Mouse (Mus musculus) liver, embryonic 14.5 days (tissue): ENCODE measurements at regions not wholly inside any gene's neighbourhood (a gene's known extent, or its start where the extent isn't known, plus 50 kb on each side); places are given as distances from the start of the nearest gene placed in this dataset.

Experiments
- ATAC-seq: fragments of 200-750 bp; cut with Nextera tagmentation; 2 replicates; pipeline ENCODE4 v1.8.0; 2017; ENCODE audit warnings: moderate number of reproducible peaks, mild to moderate bottlenecking, moderate library complexity; ENCODE audit not compliant: insufficient read depth
- DNase-seq, 3 experiments: peaks; one replicate each; pipeline ENCODE4 v3.0.0-alpha.2; 2012 to 2013; ENCODE audit warnings: low read depth in 3 of 3, low spot score in 3 of 3
- H3K27ac ChIP-seq: fragments of 300-500 bp; sonication (generic); 2 replicates; pipeline ENCODE4 v1.5.1; 2014; ENCODE audit warnings: moderate library complexity, mild to moderate bottlenecking, control low read depth, inconsistent platforms
- H3K27me3 ChIP-seq: fragments of 300-500 bp; sonication (generic); 2 replicates; pipeline ENCODE4 v1.6.1; 2014; ENCODE audit warnings: mild to moderate bottlenecking, low read length, moderate library complexity; ENCODE audit not compliant: control insufficient read depth, insufficient read depth
- H3K36me3 ChIP-seq: fragments of 300-500 bp; sonication (generic); replicated peaks from 2 replicates; pipeline ENCODE4 v1.6.1; 2014; ENCODE audit warnings: low read depth; ENCODE audit not compliant: control insufficient read depth, insufficient read depth
- H3K4me1 ChIP-seq, 2 experiments: fragments of 200-500 bp in 1 of 2; fragments of 300-500 bp in 1 of 2; sonication (generic) in 1 of 2; replicated peaks; 2 replicates each; pipeline ENCODE4 v1.6.1; 2012 to 2014; ENCODE audit warnings: antibody characterized with exemption in 1 of 2, inconsistent platforms in 1 of 2, low read length in 1 of 2; ENCODE audit not compliant: control insufficient read depth in 2 of 2, insufficient read depth in 2 of 2
- H3K4me2 ChIP-seq: fragments of 300-500 bp; sonication (generic); 2 replicates; pipeline ENCODE4 v1.6.1; 2014; ENCODE audit warnings: low read depth, mild to moderate bottlenecking, control low read depth, moderate library complexity
- H3K4me3 ChIP-seq, 2 experiments: fragments of 200-500 bp in 1 of 2; fragments of 300-500 bp in 1 of 2; sonication (generic) in 1 of 2; 2 replicates each; pipeline ENCODE4 v1.5.1; 2012 to 2014; ENCODE audit warnings: low read depth in 2 of 2, low read length in 2 of 2, mild to moderate bottlenecking in 2 of 2, control low read depth in 1 of 2, inconsistent platforms in 1 of 2, moderate library complexity in 1 of 2; ENCODE audit not compliant: insufficient read depth in 1 of 2
- H3K9ac ChIP-seq: fragments of 300-500 bp; sonication (generic); replicated peaks from 2 replicates; pipeline ENCODE4 v1.6.1; 2014; ENCODE audit warnings: mild to moderate bottlenecking, control low read depth, moderate library complexity
- H3K9me3 ChIP-seq: fragments of 300-500 bp; sonication (generic); 2 replicates; pipeline ENCODE4 v1.6.1; 2016; ENCODE audit warnings: low read length, mixed read lengths; ENCODE audit not compliant: control insufficient read depth
- CTCF ChIP-seq: IDR thresholded peaks from 2 replicates; pipeline ENCODE4 v1.5.1; 2016; ENCODE audit warnings: antibody characterized with exemption, low read depth, control low read depth
- EP300 ChIP-seq: IDR thresholded peaks from 2 replicates; pipeline ENCODE4 v1.6.1; 2016; ENCODE audit warnings: antibody characterized with exemption, low read depth
- WGBS: fragments of 180-500 bp; shearing (Covaris S2); extraction: QIAGEN DNeasy Blood & Tissue Kit; methylation state at CpG from one replicate; pipeline ENCODE4 v1.1.7; 2014; ENCODE audit not compliant: insufficient replicate concordance; 5-methylcytosine and 5-hydroxymethylcytosine counted together

DNA sequence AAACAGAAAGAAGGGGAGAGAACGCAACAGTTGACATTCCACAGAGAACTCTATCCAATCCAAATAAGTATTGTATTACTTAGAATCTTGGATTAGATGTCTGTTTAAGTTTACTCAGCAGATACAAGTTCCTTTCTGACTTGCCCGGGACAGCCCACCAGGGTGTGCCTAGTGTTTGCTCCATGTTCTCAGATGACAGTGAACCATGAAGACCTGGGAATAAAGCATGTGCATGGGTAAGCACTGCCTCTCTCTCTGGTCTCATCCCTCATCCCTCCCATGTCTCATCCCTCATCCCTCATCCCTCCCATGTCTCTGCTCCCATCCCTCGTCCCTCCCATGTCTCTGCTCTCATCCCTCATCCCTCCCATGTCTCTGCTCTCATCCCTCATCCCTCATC, 73.7 kb upstream of the S1pr1 start:
- Histone ChIP-seq H3K27ac (no peak overlapping the region), H3K9ac (no peak overlapping the region), H3K4me1 (peaks cover 3 to 9% of the 10 kb centered on the region in 2 experiments; a peak in 3 of 4 replicates), H3K4me2 (no peak overlapping the region), H3K27me3 (no peaks in the 10 kb centered on the region), H3K4me3 (no peak overlapping the region), H3K9me3 (no peaks in the 10 kb centered on the region), H3K36me3 (no peaks in the 10 kb centered on the region)
- WGBS = 48% methylated on average over 3 of the region's 3 CpGs
- ATAC-seq (no peak), DNase-seq (no peak)
- TF ChIP-seq EP300 = no peak
- TF ChIP-seq CTCF = no peak

DNA sequence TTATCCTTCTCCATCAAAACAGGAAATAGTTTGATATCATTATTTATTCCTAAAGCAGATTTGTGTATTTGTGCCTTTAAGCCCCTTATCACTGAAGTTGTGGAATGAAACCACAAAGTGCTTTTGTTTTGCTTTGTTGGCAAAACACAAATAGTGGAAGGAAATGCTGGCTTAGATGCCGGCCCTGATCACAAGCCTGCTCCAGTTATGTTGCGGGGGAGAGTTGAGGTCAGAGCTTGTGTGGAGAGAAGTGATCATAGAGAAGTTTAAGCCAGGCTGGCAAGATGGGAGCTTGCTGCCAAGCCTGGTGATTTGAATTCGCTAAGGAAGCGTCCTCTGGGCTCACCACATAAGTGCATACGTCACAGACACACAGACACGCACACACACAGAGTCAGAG, 74.2 kb upstream of the S1pr1 start:
- Histone ChIP-seq H3K27me3 (no peaks in the 10 kb centered on the region), H3K9me3 (no peaks in the 10 kb centered on the region), H3K4me3 (no peak overlapping the region), H3K36me3 (no peaks in the 10 kb centered on the region), H3K27ac (no peak overlapping the region), H3K4me1 (peaks cover 6 to 13% of the 10 kb centered on the region in 2 experiments; a peak in 3 of 4 replicates), H3K4me2 (no peak overlapping the region), H3K9ac (no peak overlapping the region)
- DNase-seq = no peak
- ATAC-seq = no peak
- TF ChIP-seq EP300 (no peak), CTCF (no peak)
- 52% methylated on average over 6 of the region's 6 CpGs for whole genome bisulfite sequencing

DNA sequence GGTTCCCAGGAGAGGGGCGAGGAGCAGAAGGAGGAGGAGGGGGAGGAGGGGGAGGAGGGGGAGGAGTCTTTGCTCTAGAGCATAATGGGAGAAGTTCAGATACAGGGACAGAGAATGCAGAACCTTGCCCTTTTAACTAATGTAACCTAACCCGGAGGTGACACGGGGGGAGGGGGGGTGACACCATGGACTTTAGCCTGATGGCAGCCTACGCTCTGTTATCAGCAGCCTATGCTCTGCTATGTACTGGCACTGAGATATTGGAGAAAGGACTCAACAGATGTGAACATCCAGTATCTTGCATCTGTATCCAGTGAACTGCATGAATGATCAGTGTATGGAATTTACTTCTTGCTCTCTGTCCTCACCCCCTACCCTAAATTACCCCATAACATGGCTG, 77.7 kb upstream of the S1pr1 start:
- TF ChIP-seq CTCF (no peak), EP300 (peak; percentile 13; the same call in 1 of the 2 replicates)
- Histone ChIP-seq H3K9me3 (no peaks in the 10 kb centered on the region), H3K4me2 (peak overlapping the region; percentile 30), H3K27ac (no peak overlapping the region), H3K4me1 (peaks cover 6 to 16% of the 10 kb centered on the region in 2 experiments; a peak in 3 of 4 replicates), H3K4me3 (no peak overlapping the region), H3K36me3 (no peaks in the 10 kb centered on the region), H3K9ac (no peak overlapping the region), H3K27me3 (no peaks in the 10 kb centered on the region)
- WGBS = 19% methylated on average over 4 of the region's 4 CpGs
- DNase-seq = no peak
- peak; percentile 72 for ATAC-seq

DNA sequence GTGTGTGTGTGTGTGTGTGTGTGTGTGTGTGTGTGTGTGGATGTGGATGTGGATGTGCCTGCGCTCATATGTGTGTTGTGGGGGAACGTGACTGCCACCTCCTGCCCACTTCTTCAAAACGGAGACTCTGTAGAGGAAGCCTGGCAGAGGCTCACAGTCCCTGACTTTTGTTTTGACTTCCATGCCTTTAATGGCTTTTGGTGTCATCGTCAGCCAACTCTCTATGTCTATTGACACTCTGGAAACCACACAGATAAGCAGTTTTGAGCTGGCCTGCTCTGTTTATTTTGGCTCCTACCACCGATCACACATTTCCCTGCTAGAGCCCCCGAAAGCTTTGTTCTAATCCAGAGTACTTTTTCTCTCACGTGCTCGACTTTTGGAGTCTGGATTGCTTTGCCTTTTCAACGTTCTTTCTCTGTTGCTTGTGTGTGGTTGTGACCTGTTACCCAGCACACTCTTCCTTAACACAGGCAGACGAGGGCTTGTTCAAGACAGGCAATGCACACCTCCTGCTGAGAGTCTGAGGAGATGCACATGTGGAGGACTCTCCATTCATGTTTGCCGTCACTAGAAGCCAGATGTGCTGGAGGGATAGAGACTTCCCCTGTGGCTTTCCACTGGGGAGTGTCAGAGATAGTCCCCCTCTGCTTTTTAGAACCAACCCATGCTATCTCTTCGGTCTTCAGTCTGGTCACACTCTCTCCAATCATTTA, 78.6 kb upstream of the S1pr1 start:
- H3K9me3 ChIP-seq = no peaks in the 10 kb centered on the region
- ATAC-seq (peak; percentile 70), DNase-seq (peak in 1 of 3 experiments; percentile 35)
- no peaks in the 10 kb centered on the region for H3K27me3 ChIP-seq
- TF ChIP-seq EP300 (no peak), CTCF (peak; percentile 54)
- H3K9ac ChIP-seq = peak overlapping the region; percentile 18; the same call in 1 of the 2 replicates
- H3K36me3 ChIP-seq = no peaks in the 10 kb centered on the region
- no peak overlapping the region for H3K4me3 ChIP-seq
- H3K27ac ChIP-seq = no peak overlapping the region
- peaks cover 6 to 16% of the 10 kb centered on the region in 2 experiments; a peak in 3 of 4 replicates for H3K4me1 ChIP-seq
- WGBS = 3% methylated on average over 12 of the region's 12 CpGs
- H3K4me2 ChIP-seq = peak overlapping the region; percentile 30

DNA sequence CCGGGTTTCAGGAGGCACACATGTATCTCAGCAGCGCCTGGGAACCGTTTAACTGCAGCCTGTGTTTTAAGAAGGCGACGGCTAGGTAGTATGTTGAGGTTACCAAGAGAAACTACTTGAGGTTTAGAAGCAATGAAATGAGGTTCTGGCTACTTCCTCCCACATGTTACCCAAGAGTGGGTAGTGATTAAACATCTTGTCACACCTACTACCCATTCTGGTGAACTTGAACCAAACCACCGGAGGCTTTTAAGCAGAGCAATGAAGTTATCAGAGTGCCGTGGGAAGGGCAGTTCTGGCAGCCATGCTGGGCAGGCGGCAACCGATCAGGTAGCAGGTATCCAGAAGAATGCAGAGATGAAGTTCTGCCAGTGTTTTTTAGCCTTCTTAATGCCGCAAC, 84.5 kb upstream of the S1pr1 start:
- Histone ChIP-seq H3K36me3 (no peaks in the 10 kb centered on the region), H3K27me3 (no peaks in the 10 kb centered on the region), H3K27ac (no peak overlapping the region), H3K4me1 (peaks cover 5 to 14% of the 10 kb centered on the region in 2 experiments), H3K9me3 (no peaks in the 10 kb centered on the region), H3K4me3 (no peak overlapping the region), H3K9ac (no peak overlapping the region), H3K4me2 (no peak overlapping the region)
- no peak for TF ChIP-seq EP300
- WGBS = 54% methylated on average over 10 of the region's 10 CpGs
- DNase-seq (no peak), ATAC-seq (no peak)
